Mouse (Mus musculus) myocyte (in vitro differentiated cells): ENCODE data around the gene Hpcal1. TPM values are rescaled to one million over a fixed set of nuclear protein-coding genes. Genes with fewer than 3 reads are reported as not detected.
"Not testable (repeated sequence)": the region's sequence is repeated elsewhere in the genome, so short reads cannot be mapped to it uniquely, and the experiment has no call there.

Experiments
- H3K27me3 ChIP-seq: one replicate; pipeline ENCODE4 v1.6.1; 2011; ENCODE audit not compliant: control insufficient read depth, insufficient read depth, insufficient read length
- H3K36me3 ChIP-seq: one replicate; pipeline ENCODE4 v1.6.1; 2011; ENCODE audit not compliant: control insufficient read depth, insufficient read depth
- H3K4me2 ChIP-seq: one replicate; pipeline ENCODE4 v1.6.1; 2011; ENCODE audit warnings: low read depth, control low read depth
- H3K4me3 ChIP-seq: one replicate; pipeline ENCODE4 v1.5.1; 2011; ENCODE audit warnings: mild to moderate bottlenecking, control low read depth, moderate library complexity
- H3K79me2 ChIP-seq: one replicate; pipeline ENCODE4 v1.6.1; 2011; ENCODE audit not compliant: control insufficient read depth, insufficient read depth
- H3ac ChIP-seq: one replicate; pipeline ENCODE4 v1.6.1; 2011; ENCODE audit not compliant: control insufficient read depth, insufficient read length
- CEBPB ChIP-seq: IDR thresholded peaks from 2 replicates; pipeline ENCODE4 v1.6.1; 2011; ENCODE audit warnings: mild to moderate bottlenecking, moderate library complexity; ENCODE audit not compliant: poor library complexity, insufficient read depth, severe bottlenecking
- E2F4 ChIP-seq: IDR thresholded peaks from one replicate; pipeline ENCODE4 v1.6.1; 2011; ENCODE audit warnings: mild to moderate bottlenecking, control low read depth, moderate library complexity; ENCODE audit not compliant: insufficient read depth
- MAX ChIP-seq: IDR thresholded peaks from one replicate; pipeline ENCODE4 v1.6.1; 2011; ENCODE audit warnings: low read depth, mild to moderate bottlenecking, control low read depth
- MYOD1 ChIP-seq, 3 experiments: IDR thresholded peaks; one replicate each; pipeline ENCODE4 v1.6.1; 2011; ENCODE audit warnings: control low read depth in 2 of 3, low read depth in 2 of 3, mild to moderate bottlenecking in 2 of 3, moderate library complexity in 1 of 3; ENCODE audit not compliant: insufficient read length in 2 of 3, control insufficient read depth in 1 of 3
- MYOG ChIP-seq, 3 experiments: IDR thresholded peaks; one replicate each; pipeline ENCODE4 v1.6.1; 2011; ENCODE audit warnings: control low read depth in 2 of 3, low read depth in 2 of 3, mild to moderate bottlenecking in 2 of 3; ENCODE audit not compliant: insufficient read length in 2 of 3, control insufficient read depth in 1 of 3, insufficient read depth in 1 of 3
- POLR2A ChIP-seq: IDR thresholded peaks from one replicate; pipeline ENCODE4 v1.6.1; 2011; ENCODE audit warnings: low read depth, mild to moderate bottlenecking, control low read depth, moderate library complexity; ENCODE audit not compliant: insufficient read length
- POLR2AphosphoS2 ChIP-seq: IDR thresholded peaks from one replicate; pipeline ENCODE4 v1.6.1; 2011; ENCODE audit warnings: low read depth, control low read depth; ENCODE audit not compliant: insufficient read length
- REST ChIP-seq: IDR thresholded peaks from one replicate; pipeline ENCODE4 v1.6.1; 2011; ENCODE audit warnings: mild to moderate bottlenecking, control low read depth, moderate library complexity; ENCODE audit not compliant: insufficient read depth, insufficient read length
- SRF ChIP-seq: IDR thresholded peaks from one replicate; pipeline ENCODE4 v1.6.1; 2011; ENCODE audit warnings: low read depth; ENCODE audit not compliant: control insufficient read depth, insufficient read length
- TCF12 ChIP-seq: IDR thresholded peaks from one replicate; pipeline ENCODE4 v1.6.1; 2011; ENCODE audit warnings: mild to moderate bottlenecking, control low read depth; ENCODE audit not compliant: poor library complexity, insufficient read depth, severe bottlenecking
- TCF3 ChIP-seq: IDR thresholded peaks from one replicate; pipeline ENCODE4 v1.6.1; 2011; ENCODE audit warnings: low read depth, control low read depth; ENCODE audit not compliant: insufficient read length
- USF1 ChIP-seq: IDR thresholded peaks from one replicate; pipeline ENCODE4 v1.6.1; 2011; ENCODE audit warnings: low read depth, mild to moderate bottlenecking, control low read depth, moderate library complexity
- polyA plus RNA-seq: library from polyadenylated mRNA; unstranded; fragments of >200 nt; fragmentation: generic; extraction: Trizol; gene quantifications from one replicate; pipeline ENCODE4 v1.2.1, GENCODE M21; 2012; ENCODE audit warnings: missing spikeins

The Hpcal1 gene
- polyA plus RNA-seq, 1 experiment = 89.4 TPM

GRCm38 (mm10) chr12:17763054-17763453 is 72.4 kb downstream of the Hpcal1 start:
- no peaks in the 10 kb centered on the region for H3K27me3 ChIP-seq
- H3ac ChIP-seq = no peak overlapping the region
- no peak overlapping the region for H3K4me2 ChIP-seq
- H3K4me3 ChIP-seq = no peak overlapping the region
- H3K79me2 ChIP-seq = peaks cover 79% of the 10 kb centered on the region
- no peak for TF ChIP-seq SRF
- no peak for TF ChIP-seq MYOG (IDR thresholded peaks at IDR 0.05; ENCODE audit: control insufficient read depth in 1 of 3, insufficient read depth in 1 of 3, insufficient read length in 2 of 3, low read depth in 2 of 3)
- TF ChIP-seq REST = no peak
- no peak for TF ChIP-seq TCF12
- TF ChIP-seq CEBPB = no peak
- no peak for TF ChIP-seq TCF3
- H3K36me3 ChIP-seq = no peaks in the 10 kb centered on the region

- Histone ChIP-seq H3ac (no peak overlapping the region), H3K4me3 (no peak overlapping the region), H3K36me3 (no peaks in the 10 kb centered on the region), H3K27me3 (no peaks in the 10 kb centered on the region), H3K4me2 (no peak overlapping the region), H3K79me2 (peaks cover 70% of the 10 kb centered on the region)
- no peak for TF ChIP-seq POLR2AphosphoS2
- TF ChIP-seq POLR2A = no peak
Measured at GRCm38 (mm10) chr12:17764005-17764404, 73.3 kb downstream of the Hpcal1 start.

GRCm38 (mm10) chr12:17767567-17767966 is 76.9 kb downstream of the Hpcal1 start:
- H3K4me3 ChIP-seq, H3ac ChIP-seq, H3K4me2 ChIP-seq, H3K36me3 ChIP-seq, H3K27me3 ChIP-seq: not testable (repeated sequence)
- peaks cover 62% of the 10 kb centered on the region for H3K79me2 ChIP-seq

GRCm38 (mm10) chr12:17769476-17770172 is 79.0 kb downstream of the Hpcal1 start:
- H3ac ChIP-seq = no peak overlapping the region
- H3K36me3 ChIP-seq = no peaks in the 10 kb centered on the region
- peak overlapping the region; percentile 40 for H3K4me2 ChIP-seq
- H3K27me3 ChIP-seq = no peaks in the 10 kb centered on the region
- H3K4me3 ChIP-seq = no peak overlapping the region
- H3K79me2 ChIP-seq = peaks cover 46% of the 10 kb centered on the region
- peak in 2 of 3 experiments; percentile 55 to 84 for TF ChIP-seq MYOG (IDR thresholded peaks at IDR 0.05; ENCODE audit: control insufficient read depth in 1 of 3, insufficient read depth in 1 of 3, insufficient read length in 2 of 3, low read depth in 2 of 3)
- TF ChIP-seq MAX = no peak
- no peak for TF ChIP-seq CEBPB
- TF ChIP-seq SRF = no peak
- no peak for TF ChIP-seq POLR2AphosphoS2
- peak; percentile 38 to 82 (median 64) for TF ChIP-seq MYOD1 (IDR thresholded peaks at IDR 0.05; ENCODE audit: control insufficient read depth in 1 of 3, insufficient read length in 2 of 3, low read depth in 2 of 3)
- peak; percentile 67 for TF ChIP-seq TCF3

GRCm38 (mm10) chr12:17770538-17770937 is 79.9 kb downstream of the Hpcal1 start:
- no peak for TF ChIP-seq SRF
- peak in 2 of 3 experiments; percentile 80 to 92 for TF ChIP-seq MYOD1 (IDR thresholded peaks at IDR 0.05; ENCODE audit: control insufficient read depth in 1 of 3, insufficient read length in 2 of 3, low read depth in 2 of 3)
- peak; percentile 85 for TF ChIP-seq TCF12
- TF ChIP-seq TCF3 = peak; percentile 59
- no peak for TF ChIP-seq USF1
- TF ChIP-seq E2F4 = no peak
- TF ChIP-seq POLR2A = no peak
- peak; percentile 63 to 94 (median 71) for TF ChIP-seq MYOG (IDR thresholded peaks at IDR 0.05; ENCODE audit: control insufficient read depth in 1 of 3, insufficient read depth in 1 of 3, insufficient read length in 2 of 3, low read depth in 2 of 3)
- Histone ChIP-seq H3K36me3 (no peaks in the 10 kb centered on the region), H3K4me3 (no peak overlapping the region), H3K27me3 (no peaks in the 10 kb centered on the region), H3ac (no peak overlapping the region), H3K4me2 (peak overlapping the region; percentile 40), H3K79me2 (peaks cover 38% of the 10 kb centered on the region)

GRCm38 (mm10) chr12:17773721-17774120 is 83.1 kb downstream of the Hpcal1 start:
- not testable (repeated sequence) for H3ac ChIP-seq, H3K36me3 ChIP-seq, H3K27me3 ChIP-seq, H3K4me3 ChIP-seq
- H3K79me2 ChIP-seq = peaks cover 45% of the 10 kb centered on the region
- peak overlapping the region; percentile 58 for H3K4me2 ChIP-seq

GRCm38 (mm10) chr12:17774842-17775241 is 84.2 kb downstream of the Hpcal1 start:
- H3K36me3 ChIP-seq, H3K4me3 ChIP-seq, H3ac ChIP-seq, H3K4me2 ChIP-seq, H3K27me3 ChIP-seq: not testable (repeated sequence)
- peaks cover 49% of the 10 kb centered on the region for H3K79me2 ChIP-seq
